Mouse (Mus musculus): ENCODE results near the gene Trmu. TPM values are rescaled to one million over a fixed set of nuclear protein-coding genes. Genes with fewer than 3 reads are reported as not detected.
"Not testable (repeated sequence)": the region's sequence is repeated elsewhere in the genome, so short reads cannot be mapped to it uniquely, and the experiment has no call there.

Gene Trmu
- total RNA-seq (2021): 10 to 100 TPM; 10.7 to 13.5 TPM
- long read RNA-seq, experiment 1, transcript Trmu-201 (11 exons, 1,526 nt): major isoform, 5 of 11 reads
- long read RNA-seq, experiment 1, partial matches to known transcripts: 0 of 11 reads
- long read RNA-seq, experiment 1, other reads (novel, unspliced or antisense): 6 of 11 reads
- long read RNA-seq, experiment 2, transcript Trmu-201 (11 exons, 1,526 nt): major isoform, 16 of 24 reads
- long read RNA-seq, experiment 2, partial matches to known transcripts: 1 of 24 reads
- long read RNA-seq, experiment 2, other reads (novel, unspliced or antisense): 7 of 24 reads

DNA sequence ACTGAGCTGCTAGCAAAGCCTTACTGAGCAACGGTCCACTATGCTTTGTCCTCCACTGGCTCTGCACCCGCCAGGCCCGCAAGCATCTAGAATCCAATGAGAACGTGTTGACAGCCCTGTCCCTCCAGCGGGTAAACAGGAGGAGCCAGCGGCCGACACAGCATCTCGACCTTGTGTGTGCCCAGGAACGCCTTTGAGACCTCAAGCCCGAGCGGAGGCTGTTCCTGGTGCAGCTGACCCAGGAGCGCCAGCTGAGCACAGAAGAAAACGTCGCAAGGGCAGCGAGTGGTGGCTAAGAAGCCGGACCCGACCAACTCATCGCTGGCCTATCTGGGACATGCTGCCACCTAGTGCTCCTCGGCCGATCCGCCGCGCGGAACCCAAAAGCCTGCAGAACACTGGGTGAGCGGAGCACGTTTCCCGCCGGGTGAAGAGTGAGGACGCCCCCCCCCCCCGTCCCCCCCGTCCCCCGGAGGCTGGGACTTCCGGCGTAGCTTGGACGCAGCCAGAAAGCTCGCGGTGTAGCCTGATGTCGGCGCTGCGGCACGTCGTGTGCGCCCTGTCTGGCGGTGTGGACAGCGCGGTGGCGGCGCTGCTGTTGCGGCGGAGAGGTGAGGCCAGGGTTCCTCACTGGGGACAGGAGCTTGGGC, at the start of gene Trmu:
Gene Trmu, plus strand, starts transcription at position 465 of the 650 bp plus-strand sequence.
- peak; percentile 91 for DNase-seq

DNA sequence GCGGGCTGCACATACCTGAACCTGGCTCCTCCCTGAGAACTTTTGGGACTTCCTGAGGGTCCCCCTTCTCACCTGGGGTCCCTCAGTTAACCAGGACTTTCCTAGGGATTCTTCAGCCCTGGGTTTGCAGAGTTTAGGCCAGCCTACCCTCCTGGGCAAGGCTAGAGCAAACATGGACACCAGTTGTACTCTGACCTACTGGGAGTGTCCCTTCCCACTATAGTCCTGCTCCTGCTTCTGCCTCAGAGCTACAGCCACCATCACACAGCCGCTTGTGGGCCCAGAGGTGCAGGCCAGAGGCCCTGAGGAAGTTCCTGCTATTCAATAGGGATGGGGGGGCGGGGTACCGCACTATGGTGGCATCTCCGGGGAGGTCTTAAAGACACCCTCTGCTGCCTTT, 49.6 kb upstream of the Trmu start:
- no peak for DNase-seq

DNA sequence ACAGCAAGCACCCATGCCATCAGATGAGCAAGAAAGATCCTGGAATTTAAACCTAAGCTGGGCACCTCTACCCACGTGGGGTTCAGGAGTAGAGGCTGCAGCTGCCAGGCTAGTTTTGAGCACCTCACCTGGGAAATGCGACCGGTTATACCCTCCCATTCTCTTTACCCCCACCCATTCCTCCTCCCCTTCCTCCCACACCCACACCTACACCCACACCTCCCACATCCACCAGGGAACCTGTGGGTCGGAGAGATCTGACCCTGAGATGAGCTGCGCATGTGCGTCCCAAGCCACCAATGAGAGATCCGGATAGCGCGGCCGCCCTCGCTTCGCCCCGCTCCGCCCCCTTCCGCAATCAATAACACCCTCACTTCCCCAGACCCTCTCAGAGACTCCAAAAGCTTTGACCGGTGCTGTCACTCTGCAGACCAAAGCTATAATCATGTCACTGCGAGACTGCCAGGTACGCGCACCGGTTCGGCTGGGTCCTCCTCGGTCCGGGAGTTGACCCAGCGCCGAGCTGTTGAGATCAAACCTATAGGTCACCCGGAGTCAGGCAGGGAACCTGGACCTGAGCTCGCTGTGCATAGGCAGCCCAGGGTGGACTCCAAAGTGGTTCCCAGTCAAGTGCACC, 47.0 kb upstream of the Trmu start, which contains the start of gene Ttc38:
Gene Ttc38, plus strand, starts transcription at position 353 of the 637 bp plus-strand sequence.
- DNase-seq: peak; percentile 79

DNA sequence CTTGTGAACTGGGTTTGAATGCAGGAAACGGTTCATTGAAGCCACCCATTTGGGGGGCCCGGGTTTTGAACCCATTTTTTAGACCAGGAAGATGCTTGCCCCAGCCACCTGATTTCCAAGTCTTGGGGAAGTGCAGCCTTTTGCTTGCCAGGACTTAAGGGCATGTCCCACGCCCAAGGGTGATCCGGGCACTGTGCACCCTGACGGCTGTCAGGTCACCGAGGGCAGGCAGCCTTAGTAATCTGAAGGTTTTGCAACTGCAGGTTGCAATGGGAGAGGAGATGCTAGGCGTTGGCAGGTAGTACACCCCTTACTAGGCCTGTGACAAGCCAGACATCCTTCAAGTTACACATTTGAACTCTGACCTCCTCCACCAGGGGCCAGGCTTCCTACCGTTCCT, 46.5 kb upstream of the Trmu start:
- DNase-seq: no peak

DNA sequence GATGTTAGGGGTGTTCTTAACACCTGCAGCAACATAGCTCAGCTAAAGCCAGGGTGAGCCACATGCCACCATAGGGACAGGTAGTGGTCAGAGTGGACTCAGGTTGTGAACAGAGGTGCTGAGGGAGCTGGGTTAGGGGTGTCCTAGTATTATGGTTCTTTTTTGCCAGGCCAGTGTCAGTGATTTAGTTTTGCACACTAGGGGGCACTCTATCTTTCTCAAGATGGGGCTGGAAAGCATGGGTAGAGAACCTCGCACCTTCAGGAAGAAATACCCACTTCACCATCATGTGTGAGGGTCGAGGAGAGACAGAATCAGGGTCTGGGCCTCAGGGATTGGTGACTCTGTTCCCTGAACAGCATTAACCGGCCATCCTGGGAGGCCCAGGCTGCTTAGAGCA, 43.8 kb upstream of the Trmu start:
- no peak for DNase-seq

DNA sequence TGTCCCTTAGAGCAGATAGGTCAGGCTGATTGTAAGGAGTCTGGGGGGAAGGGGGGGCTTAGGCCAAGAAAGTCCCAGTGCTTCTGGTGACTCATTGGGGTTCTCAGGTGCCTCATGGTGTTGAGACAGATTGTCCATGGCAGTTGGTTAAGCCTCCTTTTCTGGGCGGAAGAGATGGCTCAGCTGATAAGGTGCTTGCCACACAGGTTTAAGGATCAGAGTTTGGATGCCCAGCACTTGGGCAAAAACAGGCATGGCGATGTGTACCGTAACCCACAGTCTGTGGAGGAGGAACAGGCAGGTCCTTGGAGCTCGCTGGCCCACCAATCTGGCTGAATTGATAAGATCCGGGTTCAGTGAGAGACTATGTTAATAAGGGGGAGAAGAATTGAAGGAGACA, 42.2 kb upstream of the Trmu start:
- no peak for DNase-seq

DNA sequence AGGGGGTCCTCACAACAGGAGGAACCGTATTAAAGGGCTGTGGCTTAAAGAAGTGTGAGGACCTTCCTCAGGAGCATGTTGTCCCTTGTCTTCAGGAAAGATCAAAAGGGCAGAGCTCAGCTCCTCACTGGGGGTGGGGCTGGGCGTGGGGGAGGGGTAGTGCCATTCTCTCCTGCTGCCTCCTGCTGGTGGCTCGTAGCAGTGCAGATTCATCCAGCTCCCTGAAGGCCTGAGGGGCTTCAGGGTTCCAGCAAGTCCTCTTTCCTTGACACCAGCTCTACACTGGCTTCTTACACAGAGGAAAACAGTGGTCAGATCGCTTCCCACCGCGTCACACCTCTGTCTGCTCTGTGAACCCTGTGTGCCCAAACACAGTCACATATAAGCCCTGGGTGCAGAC, 38.1 kb upstream of the Trmu start:
- no peak for DNase-seq

DNA sequence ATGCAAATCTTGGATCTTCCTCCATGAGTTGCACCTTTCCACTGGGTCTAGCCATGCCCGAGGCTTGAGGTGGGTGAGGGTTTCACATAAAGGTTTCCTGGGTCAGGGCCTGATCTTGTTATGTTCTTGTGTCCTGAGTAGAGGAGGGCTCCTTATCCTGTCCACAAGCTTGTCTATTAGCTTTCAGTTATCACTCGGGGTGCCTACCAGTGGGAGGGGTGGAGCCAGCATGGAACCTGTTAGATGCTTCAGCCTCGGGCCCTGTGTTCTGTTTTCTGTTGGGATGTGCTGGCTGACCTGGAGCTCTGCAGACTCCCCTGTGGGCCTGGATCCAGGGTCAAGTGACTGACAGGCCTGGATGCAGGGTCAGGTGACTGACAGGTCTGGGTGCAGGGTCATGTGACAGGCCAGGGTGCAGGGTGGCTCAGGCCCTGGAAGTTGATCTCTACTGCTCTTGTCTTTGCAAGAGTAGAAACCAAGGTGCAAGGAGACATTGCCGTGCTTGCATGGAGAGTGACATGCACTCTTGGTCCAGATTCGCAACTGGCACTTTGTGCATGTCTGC, 37.2 kb upstream of the Trmu start:
- no peak for DNase-seq

DNA sequence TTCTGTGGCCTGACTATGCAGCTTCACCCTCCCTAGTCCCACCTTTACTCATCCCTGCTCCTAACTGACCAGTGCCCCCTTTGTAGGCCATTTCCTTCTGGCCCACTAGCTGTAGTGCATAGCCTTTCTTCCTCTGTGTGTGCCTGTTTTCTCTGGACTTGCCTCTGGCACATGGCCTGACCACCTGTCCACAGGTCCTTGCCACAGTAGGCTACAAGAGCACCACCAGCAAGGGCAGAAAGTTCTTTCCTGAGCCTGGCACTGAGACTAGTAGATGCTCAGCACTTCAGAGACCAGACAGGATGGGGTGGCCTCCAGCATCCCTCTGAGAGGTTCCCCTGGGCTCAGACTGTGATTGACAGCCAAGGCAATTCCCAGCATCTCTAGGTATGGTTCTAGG, 34.0 kb upstream of the Trmu start:
- no peak for DNase-seq

DNA sequence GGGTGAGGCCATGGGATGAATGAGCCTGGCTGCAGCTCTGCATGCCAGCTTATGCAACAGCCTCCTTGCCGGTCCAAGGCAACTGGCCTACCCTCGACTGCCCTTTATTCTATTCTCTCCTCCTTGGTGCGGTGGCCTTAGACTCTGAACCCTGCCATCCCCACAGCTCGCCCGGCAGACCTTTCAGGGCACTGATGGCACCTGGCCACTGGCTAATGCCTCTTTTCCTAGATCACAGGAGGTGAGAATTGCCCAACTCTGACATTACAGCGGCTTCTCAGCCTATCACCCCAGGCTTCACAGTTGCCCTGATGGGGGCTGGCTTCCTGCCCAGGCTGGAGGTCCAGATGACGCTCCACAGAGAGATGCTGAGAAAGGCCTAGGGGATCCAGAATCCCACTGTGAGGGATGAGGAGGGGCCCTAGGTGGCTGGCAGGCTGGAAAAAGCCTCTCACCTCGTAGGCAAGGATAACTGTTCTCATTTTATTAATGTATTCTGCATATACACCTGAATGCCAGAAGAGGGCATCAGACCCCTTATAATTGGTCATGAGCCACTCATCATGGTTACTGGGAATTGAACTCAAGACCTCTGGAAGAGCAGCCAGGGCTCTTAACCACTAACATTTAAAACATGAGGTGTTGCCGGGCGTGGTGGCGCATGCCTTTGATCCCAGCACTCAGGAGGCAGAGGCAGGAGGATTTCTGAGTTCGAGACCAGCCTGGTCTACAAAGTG, 27.3 kb upstream of the Trmu start:
- DNase-seq: no peak

DNA sequence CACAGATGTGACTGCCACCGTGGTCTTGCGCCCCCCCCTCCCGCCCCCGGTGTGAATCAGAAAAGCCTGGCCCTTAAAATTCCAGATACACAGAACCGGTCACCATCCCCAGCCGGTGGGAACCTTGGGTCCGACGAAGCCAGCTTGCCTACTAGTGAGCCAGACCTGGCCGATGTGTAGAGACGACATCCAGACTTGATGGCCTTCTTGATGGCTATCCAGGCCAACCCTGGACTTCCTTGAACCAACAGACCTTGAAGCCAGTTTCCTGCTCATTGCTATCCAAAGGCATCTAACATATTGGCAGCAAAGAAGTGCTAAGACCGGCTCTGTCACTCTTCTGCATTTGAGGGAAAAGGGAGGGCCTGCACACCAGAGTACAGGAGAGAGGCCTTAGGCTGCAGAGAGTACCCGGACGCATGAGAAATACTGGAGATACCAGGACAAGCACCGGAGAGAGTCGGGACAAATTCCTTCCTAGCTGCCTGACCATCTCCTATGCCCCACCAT, 20.1 kb upstream of the Trmu start:
- DNase-seq: no peak

DNA sequence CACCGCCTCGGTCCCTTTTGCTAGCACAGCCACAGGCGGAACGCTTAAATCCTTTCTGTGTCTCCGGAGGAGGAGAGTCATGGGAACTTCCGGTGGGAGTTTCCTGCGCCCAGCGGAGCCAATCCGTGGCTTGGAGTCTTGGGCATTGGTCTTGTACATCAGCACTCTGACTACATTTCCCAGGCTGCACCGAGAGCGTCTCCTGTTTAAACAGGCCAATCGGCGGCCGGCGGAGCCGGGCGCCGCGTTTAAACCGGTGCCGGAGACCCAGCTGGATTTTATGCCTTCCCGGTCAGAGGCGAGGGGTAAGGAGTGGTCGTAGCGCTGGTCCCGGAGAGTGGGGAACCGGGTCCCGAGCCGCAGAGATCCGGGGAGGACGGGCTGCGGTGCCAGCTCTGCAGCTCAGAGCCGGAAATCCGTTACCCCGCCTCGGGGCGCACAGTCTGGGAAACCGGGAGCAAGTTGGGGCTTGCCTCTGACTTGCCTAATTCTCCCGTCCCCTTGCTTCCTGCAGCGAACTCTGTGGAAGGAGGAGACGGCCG, 19.6 kb upstream of the Trmu start, which contains the start of gene Gtse1:
Gene Gtse1, plus strand, starts transcription at position 256 of the 542 bp plus-strand sequence.
- peak; percentile 92 for DNase-seq

DNA sequence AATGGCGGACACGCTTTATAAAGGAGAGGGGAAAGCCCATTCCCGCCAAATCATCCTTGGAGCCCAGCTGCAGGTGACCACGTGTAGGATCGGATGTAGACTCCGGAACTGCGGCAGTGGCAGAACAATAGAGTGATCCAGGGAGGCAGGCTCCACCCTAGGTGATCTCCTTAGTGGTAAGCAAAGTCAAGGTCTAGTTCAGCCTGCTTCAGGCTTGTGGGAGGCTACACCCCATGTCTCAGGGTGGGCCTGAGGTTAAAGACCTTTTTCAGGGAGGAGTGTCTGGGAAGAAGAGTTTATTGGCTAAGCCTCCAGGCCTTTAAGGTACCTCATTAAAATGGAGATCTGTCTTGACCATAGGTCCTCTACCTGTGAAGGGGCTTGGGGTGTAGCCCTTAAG, 13.2 kb upstream of the Trmu start:
- not testable (repeated sequence) for DNase-seq

DNA sequence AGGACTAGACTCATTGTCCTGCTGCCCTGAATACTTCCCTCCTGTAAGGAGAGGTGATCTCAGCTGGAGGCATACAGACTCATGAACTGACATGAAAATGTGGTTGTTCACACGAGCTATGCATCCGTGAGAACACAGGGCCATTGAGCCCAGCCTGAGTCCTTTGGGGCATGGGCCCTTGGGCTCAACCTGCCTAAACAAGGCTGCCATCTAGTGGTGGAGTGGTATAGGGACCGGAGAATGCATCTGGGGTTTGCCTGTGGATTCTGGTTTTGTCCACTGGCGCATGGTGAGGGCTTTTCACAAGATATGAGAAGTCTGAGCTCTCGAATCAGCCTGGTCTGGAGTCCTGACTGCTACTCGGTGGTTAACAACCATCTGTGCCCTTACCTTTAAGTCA, 11.4 kb upstream of the Trmu start:
- peak; percentile 36 for DNase-seq

DNA sequence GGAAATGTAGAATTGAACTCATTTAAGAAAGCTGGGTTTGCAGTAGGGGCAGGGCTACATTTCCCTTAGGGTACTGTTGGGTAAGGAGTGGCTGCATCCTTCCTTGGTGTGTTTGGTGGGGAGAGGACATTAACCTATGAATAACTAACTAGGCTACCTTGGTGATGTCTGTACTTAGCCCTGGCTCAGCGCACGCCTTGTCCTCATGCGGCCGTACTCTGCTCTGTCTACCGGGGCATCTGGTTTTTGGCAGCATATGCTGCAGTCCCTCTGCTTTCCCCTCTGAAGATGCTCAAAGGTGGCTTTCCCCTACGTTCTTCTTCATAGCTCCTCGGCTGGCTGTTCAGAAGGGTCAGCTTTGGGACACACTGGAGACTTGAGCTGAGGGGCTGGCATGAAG, 1.8 kb upstream of the Trmu start:
- DNase-seq: no peak

DNA sequence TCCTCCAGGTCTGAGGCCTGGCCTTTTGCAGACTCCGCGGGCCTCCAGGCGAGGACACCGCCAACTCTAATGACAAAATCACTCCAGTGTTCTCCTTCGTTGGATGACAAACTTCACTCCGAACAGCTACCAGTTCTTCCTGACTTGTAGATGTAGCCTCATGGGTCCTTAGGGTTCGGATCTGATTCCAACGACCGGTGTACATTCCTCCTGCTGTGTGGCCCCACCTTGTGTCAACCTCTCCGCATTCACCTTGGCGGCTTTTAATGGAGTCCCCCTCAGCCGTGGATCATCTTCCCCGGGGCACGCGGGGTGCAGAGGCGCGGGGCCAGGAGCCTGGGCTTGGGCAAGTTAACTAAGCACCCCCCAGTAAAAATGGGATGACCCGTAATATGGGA, 385 bp downstream of the Trmu start:
- DNase-seq: no peak

DNA sequence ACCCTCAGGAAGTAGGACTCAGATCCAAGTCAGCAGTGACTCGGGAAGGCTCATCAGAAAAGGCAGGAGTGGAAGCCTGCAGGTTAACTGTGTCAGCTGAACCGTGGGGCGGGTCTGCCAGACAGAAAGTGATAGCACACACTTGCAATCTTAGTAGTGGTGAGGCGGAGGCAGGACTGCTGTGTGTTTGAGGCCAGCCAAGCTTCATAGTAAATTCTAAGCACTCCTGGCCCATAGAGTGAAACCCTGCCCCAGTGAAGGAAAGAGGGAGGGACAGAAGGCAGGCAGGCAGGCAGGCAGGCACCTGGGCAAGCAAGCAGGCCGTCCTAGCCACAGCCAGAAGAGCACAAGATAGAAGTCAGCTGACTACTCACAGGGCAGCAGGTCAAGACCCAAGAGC, 6.5 kb downstream of the Trmu start:
- DNase-seq: peak; percentile 59

DNA sequence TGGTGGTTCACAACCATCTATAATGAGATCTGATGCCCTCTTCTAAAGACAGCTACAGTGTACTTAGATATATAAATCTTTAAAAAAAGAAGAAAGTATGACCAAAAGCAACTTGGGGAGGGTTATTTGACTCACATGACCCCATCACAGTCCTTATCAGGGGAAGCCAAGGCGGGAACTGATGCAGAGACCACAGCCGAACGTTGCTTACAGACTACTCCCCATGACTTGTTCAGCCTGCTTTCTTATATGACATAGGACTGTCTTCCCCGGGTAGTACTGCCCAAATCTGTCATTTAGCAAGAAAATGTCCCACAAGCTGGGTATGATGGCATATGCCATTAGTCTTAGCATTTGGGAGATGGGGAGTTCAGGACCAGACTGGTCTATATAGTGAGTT, 10.1 kb downstream of the Trmu start:
- DNase-seq: no peak

DNA sequence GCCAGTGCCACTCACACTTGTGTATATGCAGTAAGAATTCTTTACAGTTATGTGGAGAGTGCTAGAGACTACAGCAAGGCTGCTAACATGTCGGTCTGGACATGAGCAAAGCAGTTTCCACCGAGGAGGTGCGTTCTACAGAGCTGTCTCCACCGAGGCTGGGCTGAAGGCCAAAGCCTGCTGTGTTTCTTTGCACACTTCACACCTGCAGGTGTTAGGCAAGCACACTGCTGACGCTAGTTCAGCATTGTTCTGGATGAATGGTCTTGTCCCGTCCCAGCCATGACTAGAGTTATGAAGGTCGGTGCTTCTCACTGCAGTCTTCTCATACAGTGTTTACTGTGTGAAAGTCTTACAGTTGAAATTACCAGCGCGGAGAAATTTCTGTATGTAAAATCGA, 12.9 kb downstream of the Trmu start:
- DNase-seq: no peak

DNA sequence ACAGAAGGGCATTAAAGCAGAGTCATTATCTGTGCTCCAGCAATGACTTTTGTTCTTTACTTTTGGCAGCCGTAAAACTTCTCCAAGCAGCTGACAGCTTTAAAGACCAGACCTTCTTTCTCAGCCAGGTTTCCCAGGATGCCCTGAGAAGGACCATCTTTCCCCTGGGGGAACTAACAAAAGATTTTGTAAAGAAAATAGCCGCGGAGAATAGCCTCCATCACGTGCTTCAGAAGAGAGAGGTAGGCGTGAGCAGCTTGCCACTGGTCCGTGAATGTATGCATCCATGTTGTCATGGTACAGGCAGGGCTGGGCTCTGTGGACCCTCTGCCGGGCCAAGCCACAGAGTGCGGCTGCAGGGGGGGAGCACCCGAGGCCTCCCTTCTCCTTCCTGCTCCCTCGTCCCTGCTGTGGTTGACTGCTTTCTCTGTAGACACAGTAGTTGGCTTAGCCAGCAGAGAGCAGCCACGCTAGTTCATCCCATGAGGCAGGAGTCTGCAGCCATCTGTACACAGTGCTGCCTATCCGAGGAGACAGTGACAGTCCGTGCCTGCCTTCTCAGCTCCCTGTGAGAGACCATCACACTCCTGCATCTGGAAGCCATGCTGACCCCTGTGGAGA, 13.5 kb downstream of the Trmu start:
- no peak for DNase-seq

DNA sequence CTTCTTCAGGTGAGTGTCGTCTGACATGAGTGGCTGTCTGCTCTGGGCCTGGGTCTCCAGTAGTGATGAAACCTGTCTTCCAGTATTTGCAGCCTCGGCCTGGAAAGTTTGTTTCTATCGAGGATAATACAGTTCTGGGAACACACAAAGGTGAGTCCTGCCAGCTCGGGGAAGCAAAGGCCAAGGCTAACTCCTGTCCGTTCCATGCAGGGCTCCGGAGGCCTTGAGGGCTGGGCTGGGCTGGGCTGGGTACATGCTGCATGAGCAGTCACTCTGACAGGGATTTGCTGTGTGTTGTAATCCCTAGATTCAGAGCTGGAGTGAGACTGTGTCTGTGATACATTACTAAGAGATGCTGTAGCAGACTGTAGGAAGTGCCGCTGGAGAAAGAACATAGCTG, 14.8 kb downstream of the Trmu start:
- no peak for DNase-seq
